Mouse (Mus musculus) embryonic facial prominence, embryonic 14.5 days (tissue): ENCODE data around the gene Kcnq1. TPM values are rescaled to one million over a fixed set of nuclear protein-coding genes. Genes with fewer than 3 reads are reported as not detected.
A peak's percentile ranks its signal among the peaks of the same experiment; 100 is the strongest.

ENCODE experiments used
- ATAC-seq: fragments of 200-750 bp; cut with Nextera tagmentation; 2 replicates; pipeline ENCODE4 v1.8.0; 2017; ENCODE audit warnings: low read depth, moderate number of reproducible peaks, moderate TSS enrichment
- DNase-seq: peaks from one replicate; pipeline ENCODE4 v3.0.0-alpha.2; 2015; ENCODE audit warnings: low spot score
- H3K27ac ChIP-seq: fragments of 300-500 bp; sonication (generic); replicated peaks from 2 replicates; pipeline ENCODE4 v1.5.1; 2014; ENCODE audit warnings: low read depth, mild to moderate bottlenecking, low read length, moderate library complexity
- H3K27me3 ChIP-seq: fragments of 300-500 bp; sonication (generic); replicated peaks from 2 replicates; pipeline ENCODE4 v1.6.1; 2014; ENCODE audit warnings: low read length; ENCODE audit not compliant: control insufficient read depth, insufficient read depth
- H3K36me3 ChIP-seq: fragments of 300-500 bp; sonication (generic); 2 replicates; pipeline ENCODE4 v1.6.1; 2014; ENCODE audit warnings: low read length, mixed read lengths; ENCODE audit not compliant: control insufficient read depth, insufficient read depth
- H3K4me1 ChIP-seq: fragments of 300-500 bp; sonication (generic); 2 replicates; pipeline ENCODE4 v1.6.1; 2014; ENCODE audit warnings: antibody characterized with exemption, low read length; ENCODE audit not compliant: control insufficient read depth, insufficient read depth
- H3K4me2 ChIP-seq: fragments of 300-500 bp; sonication (generic); 2 replicates; pipeline ENCODE4 v1.6.1; 2014; ENCODE audit warnings: low read depth, mild to moderate bottlenecking, low read length, moderate library complexity, mixed read lengths
- H3K4me3 ChIP-seq: fragments of 300-500 bp; sonication (generic); 2 replicates; pipeline ENCODE4 v1.5.1; 2014; ENCODE audit warnings: low read depth, mild to moderate bottlenecking, low read length
- H3K9ac ChIP-seq: fragments of 300-500 bp; sonication (generic); 2 replicates; pipeline ENCODE4 v1.6.1; 2014; ENCODE audit warnings: low read depth, mild to moderate bottlenecking, low read length, moderate library complexity, mixed read lengths
- H3K9me3 ChIP-seq: fragments of 300-500 bp; sonication (generic); 2 replicates; pipeline ENCODE4 v1.6.1; 2016; ENCODE audit warnings: low read length; ENCODE audit not compliant: control insufficient read depth
- WGBS: fragments of 180-500 bp; shearing (Covaris S2); extraction: QIAGEN DNeasy Blood & Tissue Kit; methylation state at CpG from one replicate; pipeline ENCODE4 v1.1.7; 2014; 5-methylcytosine and 5-hydroxymethylcytosine counted together
- polyA plus RNA-seq: library from polyadenylated mRNA; unstranded; fragments of >200 nt; fragmentation: Nextera tagmentation; extraction: Ambion mirVana; gene quantifications from 2 replicates; pipeline ENCODE4 v1.2.1, GENCODE M21; 2014

Gene Kcnq1
- polyA plus RNA-seq, 1 experiment from 2014 or later = 1.9 TPM

DNA sequence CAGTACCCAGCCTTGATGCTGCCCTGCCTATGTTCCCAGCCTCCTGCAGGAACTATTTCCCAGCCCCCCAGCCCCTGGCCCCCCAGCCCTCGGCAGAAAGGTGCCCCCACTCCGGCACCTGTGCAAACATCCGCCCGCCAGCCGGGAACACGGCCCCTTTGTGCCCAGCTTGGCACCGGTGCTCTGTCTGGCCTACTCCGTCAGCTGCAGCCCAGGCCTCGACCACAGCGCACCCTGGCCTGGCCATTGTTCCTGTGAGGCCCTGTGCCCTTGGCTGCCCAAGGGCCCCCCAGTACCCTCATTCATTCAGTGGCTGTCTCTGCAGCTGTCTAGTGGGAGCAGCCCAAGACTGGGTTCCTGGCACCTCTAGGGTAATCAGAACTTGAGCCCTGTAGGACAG, 80.2 kb downstream of the Kcnq1 start:
- Histone ChIP-seq H3K9me3 (no peaks in the 10 kb centered on the region), H3K4me2 (no peak overlapping the region), H3K27ac (no peak overlapping the region), H3K27me3 (no peaks in the 10 kb centered on the region), H3K36me3 (no peaks in the 10 kb centered on the region), H3K9ac (no peak overlapping the region), H3K4me3 (no peak overlapping the region), H3K4me1 (no peaks in the 10 kb centered on the region)
- 91% methylated on average over 10 of the region's 10 CpGs for WGBS
- ATAC-seq = 0 out of 2 replicates have a peak, but pooled peaks have one; percentile 12
- no peak for DNase-seq

DNA sequence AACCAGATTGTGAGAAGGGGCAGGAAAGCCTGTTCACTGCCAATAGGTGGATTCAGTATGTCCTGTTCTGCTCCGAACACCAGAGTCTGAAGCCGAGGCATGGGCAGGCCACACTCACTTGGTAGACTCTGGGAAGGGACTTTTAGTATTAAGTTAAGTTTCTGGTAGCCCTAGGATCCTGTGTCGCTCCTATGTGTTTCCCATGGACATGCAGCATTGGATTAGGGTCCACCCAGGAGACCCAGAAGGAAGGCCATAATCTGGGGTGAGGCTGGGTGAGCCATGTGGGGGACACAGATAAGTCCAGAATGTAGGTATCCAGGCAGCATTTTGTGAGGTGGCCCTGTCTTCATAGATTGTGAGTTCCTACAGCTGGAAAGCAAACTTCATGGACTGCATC, 81.0 kb downstream of the Kcnq1 start:
- no peaks in the 10 kb centered on the region for H3K4me1 ChIP-seq
- H3K36me3 ChIP-seq = no peaks in the 10 kb centered on the region
- DNase-seq = no peak
- H3K27ac ChIP-seq = no peak overlapping the region
- H3K4me3 ChIP-seq = no peak overlapping the region
- no peak for ATAC-seq
- no peak overlapping the region for H3K4me2 ChIP-seq
- 85% methylated on average over 3 of the region's 3 CpGs for WGBS
- no peaks in the 10 kb centered on the region for H3K9me3 ChIP-seq
- no peak overlapping the region for H3K9ac ChIP-seq
- H3K27me3 ChIP-seq = no peaks in the 10 kb centered on the region

GRCm38 (mm10) chr7:143188589-143188988, 82.4 kb downstream of the Kcnq1 start:
- ATAC-seq (no peak), DNase-seq (peak; percentile 5)
- H3K4me1 ChIP-seq = no peaks in the 10 kb centered on the region
- 78% methylated on average over 2 of the region's 2 CpGs for WGBS
- no peak overlapping the region for H3K4me3 ChIP-seq
- no peak overlapping the region for H3K4me2 ChIP-seq
- no peaks in the 10 kb centered on the region for H3K9me3 ChIP-seq
- no peaks in the 10 kb centered on the region for H3K36me3 ChIP-seq
- H3K27ac ChIP-seq = no peak overlapping the region
- no peaks in the 10 kb centered on the region for H3K27me3 ChIP-seq
- H3K9ac ChIP-seq = no peak overlapping the region

DNA sequence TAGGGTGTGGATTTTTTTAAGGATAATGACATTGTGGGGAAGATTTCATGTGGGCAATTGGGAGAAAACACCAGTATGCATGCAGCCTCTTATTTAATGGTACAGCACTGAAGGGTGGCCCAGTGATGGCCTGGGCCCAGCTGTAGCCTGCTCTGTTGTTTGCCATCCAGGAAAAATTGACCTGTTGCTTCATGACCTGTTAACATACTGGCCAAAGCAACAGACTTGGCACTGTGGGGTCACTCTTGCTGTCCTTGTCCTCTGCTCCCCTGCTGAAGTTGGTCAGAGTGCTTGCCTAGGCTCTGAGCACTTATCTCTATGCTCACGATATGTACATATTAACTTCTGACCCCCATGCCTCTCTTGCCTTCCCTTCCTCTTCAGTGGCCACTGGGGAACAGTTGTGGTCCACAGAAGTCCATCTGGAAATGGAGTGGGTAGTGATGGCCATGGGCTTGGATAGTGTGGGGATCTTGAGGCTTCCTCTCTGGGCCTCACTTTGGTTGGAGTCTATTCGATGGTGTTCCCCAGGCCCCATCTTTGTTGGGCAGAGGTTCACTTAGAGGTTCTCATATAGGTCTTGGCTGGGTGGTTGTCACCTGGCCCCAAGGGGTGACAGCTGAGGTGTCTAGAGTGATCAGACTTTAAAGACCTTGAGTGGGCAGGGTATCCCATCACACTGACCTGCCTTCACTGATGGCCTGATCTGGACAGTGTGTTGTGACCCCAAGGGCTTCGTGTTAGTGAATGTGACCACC, 84.0 kb downstream of the Kcnq1 start:
- Histone ChIP-seq H3K4me2 (no peak overlapping the region), H3K27ac (no peak overlapping the region), H3K9me3 (no peaks in the 10 kb centered on the region), H3K4me1 (no peaks in the 10 kb centered on the region), H3K4me3 (no peak overlapping the region), H3K36me3 (no peaks in the 10 kb centered on the region), H3K9ac (no peak overlapping the region), H3K27me3 (no peaks in the 10 kb centered on the region)
- DNase-seq (no peak), ATAC-seq (no peak)
- 95% methylated on average over 3 of the region's 3 CpGs for WGBS

DNA sequence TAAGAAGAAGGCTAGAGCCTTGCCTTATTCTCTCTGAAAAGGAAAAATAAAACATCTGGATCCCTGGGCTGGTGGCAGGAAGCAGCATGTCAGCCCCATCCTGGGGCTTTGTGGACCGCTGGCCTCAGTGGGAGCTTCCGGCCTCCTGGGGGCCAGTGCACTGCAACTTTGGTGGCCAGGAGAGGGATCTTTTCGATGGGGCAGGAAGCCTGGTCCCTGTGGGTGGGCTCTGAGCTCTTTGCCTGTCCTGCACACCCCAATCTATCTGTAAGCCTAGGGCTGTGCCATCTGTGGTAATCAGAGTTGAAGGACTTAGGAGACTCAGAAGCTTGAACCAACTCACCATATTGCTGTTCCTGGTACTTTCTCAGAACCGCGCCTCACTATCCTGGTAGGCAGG, 84.7 kb downstream of the Kcnq1 start:
- 79% methylated on average over 4 of the region's 5 CpGs for WGBS
- Histone ChIP-seq H3K27ac (no peak overlapping the region), H3K4me3 (no peak overlapping the region), H3K9me3 (no peaks in the 10 kb centered on the region), H3K4me1 (no peaks in the 10 kb centered on the region), H3K36me3 (no peaks in the 10 kb centered on the region), H3K4me2 (no peak overlapping the region), H3K9ac (no peak overlapping the region), H3K27me3 (no peaks in the 10 kb centered on the region)
- no peak for DNase-seq
- ATAC-seq = no peak

- no peak overlapping the region for H3K27ac ChIP-seq
- DNase-seq (no peak), ATAC-seq (no peak)
- H3K4me3 ChIP-seq = no peak overlapping the region
- H3K9ac ChIP-seq = no peak overlapping the region
- no peaks in the 10 kb centered on the region for H3K4me1 ChIP-seq
- H3K27me3 ChIP-seq = no peaks in the 10 kb centered on the region; the same call in 1 of the 2 replicates
- H3K4me2 ChIP-seq = no peak overlapping the region
- WGBS = 90% methylated on average over 7 of the region's 7 CpGs
- no peaks in the 10 kb centered on the region for H3K9me3 ChIP-seq
- H3K36me3 ChIP-seq = no peaks in the 10 kb centered on the region
Measured at GRCm38 (mm10) chr7:143192392-143192791, 86.2 kb downstream of the Kcnq1 start.

DNA sequence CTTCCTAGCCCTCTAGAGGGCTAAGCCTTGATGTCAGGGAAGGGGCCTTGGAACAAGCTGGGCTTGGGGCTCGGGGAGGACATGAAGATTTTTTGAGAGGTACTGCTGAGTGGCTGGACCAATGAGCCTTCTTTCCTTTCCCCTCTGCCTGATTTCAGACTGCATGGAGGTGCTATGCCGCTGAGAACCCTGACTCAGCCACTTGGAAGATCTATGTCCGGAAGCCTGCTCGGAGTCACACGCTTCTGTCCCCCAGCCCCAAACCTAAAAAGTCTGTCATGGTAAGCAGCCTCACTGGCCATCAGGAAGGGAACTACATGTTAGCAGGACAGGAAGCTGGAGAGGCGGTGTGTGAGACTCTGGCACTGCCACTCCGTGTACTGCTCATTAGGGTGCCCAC, 87.9 kb downstream of the Kcnq1 start:
- WGBS = 89% methylated on average over 7 of the region's 7 CpGs
- no peaks in the 10 kb centered on the region for H3K36me3 ChIP-seq
- H3K27ac ChIP-seq = no peak overlapping the region
- H3K4me1 ChIP-seq = no peaks in the 10 kb centered on the region
- H3K27me3 ChIP-seq = no peaks in the 10 kb centered on the region; the same call in 1 of the 2 replicates
- H3K4me2 ChIP-seq = no peak overlapping the region
- no peak for DNase-seq
- no peaks in the 10 kb centered on the region for H3K9me3 ChIP-seq
- no peak overlapping the region for H3K4me3 ChIP-seq
- no peak overlapping the region for H3K9ac ChIP-seq
- no peak for ATAC-seq

DNA sequence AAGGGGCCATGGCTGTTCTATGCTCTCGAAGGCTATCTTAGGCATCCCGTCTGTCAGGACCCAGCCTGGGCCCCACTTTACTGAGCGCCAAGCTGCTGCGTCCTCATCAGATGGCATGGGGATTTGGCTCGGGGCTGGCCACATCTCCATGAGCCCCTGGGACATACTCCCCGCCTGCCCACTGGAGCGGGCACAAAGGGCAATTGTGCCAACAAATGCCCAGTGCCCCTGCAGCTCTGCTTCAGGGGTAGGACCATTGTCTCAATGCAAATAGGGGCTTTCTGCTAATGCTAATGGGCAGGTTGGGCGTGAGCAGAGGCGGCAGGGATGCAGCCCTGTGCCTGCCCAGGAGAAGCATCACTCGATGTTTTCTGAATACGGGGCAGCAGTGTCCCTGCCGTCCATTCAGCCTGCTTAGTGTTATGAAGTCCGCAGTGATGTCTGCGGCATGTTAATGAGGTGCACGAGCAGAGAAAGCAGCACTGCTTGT, 91.8 kb downstream of the Kcnq1 start:
- Histone ChIP-seq H3K27ac (no peak overlapping the region), H3K4me3 (no peak overlapping the region), H3K36me3 (no peaks in the 10 kb centered on the region), H3K9me3 (no peaks in the 10 kb centered on the region), H3K4me2 (no peak overlapping the region), H3K27me3 (no peaks in the 10 kb centered on the region; the same call in 1 of the 2 replicates), H3K9ac (no peak overlapping the region), H3K4me1 (no peaks in the 10 kb centered on the region)
- ATAC-seq = no peak
- WGBS = 59% methylated on average over 15 of the region's 15 CpGs
- DNase-seq = no peak

DNA sequence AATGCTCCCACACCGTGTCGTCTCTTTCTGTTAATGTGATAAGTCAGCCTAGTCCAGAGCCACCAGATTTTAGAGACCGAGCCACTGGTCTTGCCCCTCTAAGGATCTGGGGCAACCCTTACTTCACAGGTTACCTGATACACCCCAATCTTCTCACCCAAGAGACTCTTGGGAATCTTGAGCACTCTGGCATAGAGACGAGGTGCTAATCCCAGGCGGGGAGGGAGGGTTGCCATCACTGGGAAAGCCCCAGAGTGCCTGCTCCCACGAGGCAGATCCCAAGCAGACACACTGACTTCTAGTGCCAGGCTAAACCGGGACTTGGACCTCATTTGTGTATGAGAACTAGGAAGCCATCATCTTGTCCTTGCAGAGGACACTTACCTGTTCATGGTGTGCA, 92.3 kb downstream of the Kcnq1 start:
- Histone ChIP-seq H3K4me1 (no peaks in the 10 kb centered on the region), H3K9ac (no peak overlapping the region), H3K27me3 (no peaks in the 10 kb centered on the region; the same call in 1 of the 2 replicates), H3K27ac (no peak overlapping the region), H3K4me3 (no peak overlapping the region), H3K36me3 (no peaks in the 10 kb centered on the region), H3K9me3 (no peaks in the 10 kb centered on the region), H3K4me2 (no peak overlapping the region)
- ATAC-seq (no peak), DNase-seq (no peak)
- WGBS = 47% methylated on average over 7 of the region's 7 CpGs
